Mouse (Mus musculus): Measurements from ENCODE around the gene Hspbp1. TPM values are rescaled to one million over a fixed set of nuclear protein-coding genes. Genes with fewer than 3 reads are reported as not detected.

Gene Hspbp1
- total RNA-seq, 1 experiment from 2014 or later, result 10.5 TPM

Other genes starting within 250 kb of the Hspbp1 start
- 7.6 and 10.8 TPM in 2 replicates for gene Rdh13, start 239.4 kb downstream of the Hspbp1 start, total RNA-seq (2017)
- 58.8 and 64.3 TPM in 2 replicates for gene Eps8l1, start 224.4 kb downstream of the Hspbp1 start, total RNA-seq (2017)
- 297 and 336 TPM in 2 replicates for gene Ppp1r12c, start 183.4 kb downstream of the Hspbp1 start, total RNA-seq (2017)
- not detected in 2 replicates for gene Tnnt1, start 168.7 kb downstream of the Hspbp1 start, total RNA-seq (2017)
- gene Tnni3, start 160.8 kb downstream of the Hspbp1 start, total RNA-seq (2017), result 0.58 TPM in 1 of 2 replicates, not detected in the other
- 0.12 and 0.74 TPM in 2 replicates for gene Dnaaf3, start 152.6 kb downstream of the Hspbp1 start, total RNA-seq (2017)
- gene Syt5, start 137.5 kb downstream of the Hspbp1 start, total RNA-seq (2017), result not detected in 2 replicates
- 0.25 TPM in 1 of 2 replicates, not detected in the other for gene Ptprh, start 81.0 kb downstream of the Hspbp1 start, total RNA-seq (2017)
- 44.9 and 56.3 TPM in 2 replicates for gene Tmem86b, start 53.6 kb downstream of the Hspbp1 start, total RNA-seq (2017)
- 163 and 174 TPM in 2 replicates for gene Ppp6r1, start 26.0 kb downstream of the Hspbp1 start, total RNA-seq (2017)
- not detected in 2 replicates for gene Brsk1, start 5.5 kb upstream of the Hspbp1 start, total RNA-seq (2017)
- gene Tmem150b, start 40.2 kb upstream of the Hspbp1 start, total RNA-seq (2017), result 0.35 and 0.37 TPM in 2 replicates
- gene Kmt5c, start 55.0 kb upstream of the Hspbp1 start, total RNA-seq (2017), result 77.0 and 85.7 TPM in 2 replicates
- gene Cox6b2, start 68.0 kb upstream of the Hspbp1 start, total RNA-seq (2017), result not detected in 2 replicates
- not detected in 2 replicates for gene Fam71e2, start 86.2 kb upstream of the Hspbp1 start, total RNA-seq (2017)
- gene Il11, start 97.8 kb upstream of the Hspbp1 start, total RNA-seq (2017), result not detected in 2 replicates
- gene Tmem190, start 97.9 kb upstream of the Hspbp1 start, total RNA-seq (2017), result not detected in 2 replicates
- gene Tmem238, start 104.6 kb upstream of the Hspbp1 start, total RNA-seq (2017), result 1.1 and 2.2 TPM in 2 replicates
- gene Rpl28, start 107.8 kb upstream of the Hspbp1 start, total RNA-seq (2017), result 325 and 398 TPM in 2 replicates
- gene Ube2s, start 127.5 kb upstream of the Hspbp1 start, total RNA-seq (2017), result 94.5 and 103 TPM in 2 replicates
- not detected in 2 replicates for gene Shisa7, start 159.6 kb upstream of the Hspbp1 start, total RNA-seq (2017)
- gene Isoc2b, start 185.2 kb upstream of the Hspbp1 start, total RNA-seq (2017), result 11.3 and 12.2 TPM in 2 replicates
- gene Isoc2a, start 192.1 kb upstream of the Hspbp1 start, total RNA-seq (2017), result 4.0 and 4.2 TPM in 2 replicates
- gene Gm36210, start 221.4 kb upstream of the Hspbp1 start, total RNA-seq (2017), result not detected in 2 replicates
- 6.0 and 7.2 TPM in 2 replicates for gene Zfp628, start 230.1 kb upstream of the Hspbp1 start, total RNA-seq (2017)
- 1.2 and 2.2 TPM in 2 replicates for gene Nat14, start 237.0 kb upstream of the Hspbp1 start, total RNA-seq (2017)
- gene Ssc5d, start 240.7 kb upstream of the Hspbp1 start, total RNA-seq (2017), result 0.47 and 1.4 TPM in 2 replicates